Mouse (Mus musculus): Measurements from ENCODE around the gene Agbl5. TPM values are rescaled to one million over a fixed set of nuclear protein-coding genes. Genes with fewer than 3 reads are reported as not detected.

The Agbl5 gene
- polyA plus RNA-seq, 1 experiment from 2014 or later: 10.2 TPM

DNA sequence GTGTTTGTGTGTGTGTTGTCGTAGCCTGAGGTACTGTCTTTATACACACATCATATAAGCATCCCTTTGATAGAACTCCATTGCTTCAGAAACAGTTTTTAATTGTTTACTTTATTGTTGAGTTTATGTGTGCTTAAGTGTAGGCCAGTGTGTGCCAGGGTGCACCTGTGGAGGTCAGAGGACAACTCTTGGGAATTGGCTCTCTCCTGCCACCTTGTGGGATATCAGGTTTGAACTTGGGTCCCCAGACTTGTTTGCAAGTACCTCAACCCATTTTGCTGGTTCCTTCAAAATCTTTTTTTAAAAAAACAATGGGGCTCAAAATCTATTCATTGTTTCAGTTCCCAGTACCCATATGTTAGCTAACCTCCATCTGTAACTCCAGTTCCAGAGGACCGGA, 54.5 kb downstream of the Agbl5 start:
- DNase-seq (ENCODE audit: low spot score): no peak
- H3K4me2 ChIP-seq (replicated peaks; ENCODE audit: low read depth, low read length): no peak overlapping the region
- H3K27ac ChIP-seq (ENCODE audit: low read length): no peak overlapping the region
- H3K4me3 ChIP-seq (ENCODE audit: low read depth, low read length): no peak overlapping the region
- H3K27me3 ChIP-seq (replicated peaks; ENCODE audit: insufficient read depth, low read length): no peaks in the 10 kb centered on the region
- H3K9me3 ChIP-seq (ENCODE audit: low read length): no peaks in the 10 kb centered on the region
- H3K9ac ChIP-seq (replicated peaks; ENCODE audit: low read depth): no peak overlapping the region
- 92% methylated on average over 2 of the region's 2 CpGs for WGBS
- H3K36me3 ChIP-seq (ENCODE audit: insufficient read depth, low read length): no peaks in the 10 kb centered on the region
- ATAC-seq: no peak
- H3K4me1 ChIP-seq (ENCODE audit: insufficient read depth, low read depth, low read length): no peaks in the 10 kb centered on the region
- TF ChIP-seq EP300 (IDR thresholded peaks at IDR 0.05): no peak
- peak; percentile 50 for TF ChIP-seq CTCF (IDR thresholded peaks at IDR 0.05)

- DNase-seq (ENCODE audit: low spot score) (no peak), ATAC-seq (no peak)
- Histone ChIP-seq H3K9me3 (ENCODE audit: low read length) (no peaks in the 10 kb centered on the region), H3K9ac (replicated peaks; ENCODE audit: low read depth) (no peak overlapping the region), H3K27me3 (replicated peaks; ENCODE audit: insufficient read depth, low read length) (no peaks in the 10 kb centered on the region), H3K36me3 (ENCODE audit: insufficient read depth, low read length) (no peaks in the 10 kb centered on the region), H3K4me1 (ENCODE audit: insufficient read depth, low read depth, low read length) (peaks cover 1% of the 10 kb centered on the region; the same call in 1 of the 2 replicates), H3K27ac (ENCODE audit: low read length) (no peak overlapping the region), H3K4me3 (ENCODE audit: low read depth, low read length) (no peak overlapping the region), H3K4me2 (replicated peaks; ENCODE audit: low read depth, low read length) (no peak overlapping the region)
- TF ChIP-seq CTCF (IDR thresholded peaks at IDR 0.05) (no peak), EP300 (IDR thresholded peaks at IDR 0.05) (no peak)
- WGBS: 91% methylated on average over 6 of the region's 6 CpGs
Observed at GRCm38 (mm10) chr5:30944344-30944743, 55.9 kb downstream of the Agbl5 start.

DNA sequence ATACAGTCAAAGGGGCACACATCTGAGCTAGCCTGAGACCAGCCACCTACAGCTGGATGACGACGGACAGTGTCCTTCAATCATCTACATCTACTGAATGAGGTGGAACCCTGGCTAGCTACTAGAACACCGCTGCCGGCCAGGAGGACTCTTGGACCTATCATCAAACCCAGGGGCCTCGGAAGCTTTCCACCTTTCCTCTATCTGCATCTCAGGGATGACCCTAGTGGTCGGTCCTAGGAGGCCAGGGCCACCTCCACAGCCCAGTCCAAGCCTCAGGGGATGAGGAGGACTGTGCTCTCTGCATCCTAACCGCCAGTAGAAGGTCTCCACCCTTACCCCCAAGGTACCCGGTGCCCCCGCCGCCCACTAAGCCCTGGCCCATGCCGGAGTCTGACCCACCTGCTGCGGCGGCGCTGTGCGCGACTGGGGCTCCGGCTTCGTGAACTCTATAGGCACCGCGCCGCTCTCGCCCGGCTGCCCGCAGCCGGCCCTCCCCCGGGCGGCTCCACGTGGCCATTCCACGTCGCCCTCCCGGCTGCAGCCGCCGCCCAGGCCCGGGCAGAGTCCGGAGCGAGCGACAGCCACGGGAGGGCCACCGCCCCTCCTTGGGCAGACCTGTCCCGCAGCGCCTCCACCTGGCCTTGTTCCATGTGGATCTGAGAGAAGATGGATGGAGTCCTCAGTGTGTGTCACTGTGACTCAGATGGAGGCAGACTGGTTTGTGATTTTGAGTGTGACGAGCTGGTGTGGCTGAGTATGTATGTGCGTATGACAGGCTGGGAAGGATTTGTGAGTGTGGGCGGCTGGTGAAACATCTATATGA, 56.7 kb downstream of the Agbl5 start, which contains the start of gene Cgref1:
Gene Cgref1 (minus strand): TSS at position 636 of the 826 bp plus-strand sequence.
- WGBS: 6% methylated on average over 44 of the region's 44 CpGs
- peaks cover 3% of the 10 kb centered on the region; the same call in 1 of the 2 replicates for H3K4me1 ChIP-seq (ENCODE audit: insufficient read depth, low read depth, low read length)
- H3K36me3 ChIP-seq (ENCODE audit: insufficient read depth, low read length): no peaks in the 10 kb centered on the region
- DNase-seq (ENCODE audit: low spot score): peak; percentile 69
- peak within 1 kb of the TSS; percentile 59 for H3K4me2 ChIP-seq (replicated peaks; ENCODE audit: low read depth, low read length)
- peak; percentile 75 for ATAC-seq
- no peak within 1 kb of the TSS for H3K27ac ChIP-seq (ENCODE audit: low read length)
- peak within 1 kb of the TSS; percentile 21; the same call in 1 of the 2 replicates for H3K4me3 ChIP-seq (ENCODE audit: low read depth, low read length)
- no peak within 1 kb of the TSS for H3K9ac ChIP-seq (replicated peaks; ENCODE audit: low read depth)
- no peaks in the 10 kb centered on the region for H3K9me3 ChIP-seq (ENCODE audit: low read length)
- peak; percentile 67 for TF ChIP-seq CTCF (IDR thresholded peaks at IDR 0.05)
- no peak for TF ChIP-seq EP300 (IDR thresholded peaks at IDR 0.05)
- no peaks in the 10 kb centered on the region for H3K27me3 ChIP-seq (replicated peaks; ENCODE audit: insufficient read depth, low read length)

GRCm38 (mm10) chr5:30948620-30949019, 60.1 kb downstream of the Agbl5 start:
- H3K9me3 ChIP-seq (ENCODE audit: low read length): no peaks in the 10 kb centered on the region
- DNase-seq (ENCODE audit: low spot score): no peak
- no peak overlapping the region for H3K4me2 ChIP-seq (replicated peaks; ENCODE audit: low read depth, low read length)
- ATAC-seq: no peak
- no peak for TF ChIP-seq CTCF (IDR thresholded peaks at IDR 0.05)
- TF ChIP-seq EP300 (IDR thresholded peaks at IDR 0.05): no peak
- peaks cover 3% of the 10 kb centered on the region; the same call in 1 of the 2 replicates for H3K4me1 ChIP-seq (ENCODE audit: insufficient read depth, low read depth, low read length)
- no peak overlapping the region for H3K27ac ChIP-seq (ENCODE audit: low read length)
- 88% methylated on average over 5 of the region's 5 CpGs for WGBS
- H3K27me3 ChIP-seq (replicated peaks; ENCODE audit: insufficient read depth, low read length): no peaks in the 10 kb centered on the region
- no peak overlapping the region for H3K9ac ChIP-seq (replicated peaks; ENCODE audit: low read depth)
- H3K4me3 ChIP-seq (ENCODE audit: low read depth, low read length): no peak overlapping the region
- H3K36me3 ChIP-seq (ENCODE audit: insufficient read depth, low read length): peaks cover 10% of the 10 kb centered on the region; the same call in 1 of the 2 replicates

DNA sequence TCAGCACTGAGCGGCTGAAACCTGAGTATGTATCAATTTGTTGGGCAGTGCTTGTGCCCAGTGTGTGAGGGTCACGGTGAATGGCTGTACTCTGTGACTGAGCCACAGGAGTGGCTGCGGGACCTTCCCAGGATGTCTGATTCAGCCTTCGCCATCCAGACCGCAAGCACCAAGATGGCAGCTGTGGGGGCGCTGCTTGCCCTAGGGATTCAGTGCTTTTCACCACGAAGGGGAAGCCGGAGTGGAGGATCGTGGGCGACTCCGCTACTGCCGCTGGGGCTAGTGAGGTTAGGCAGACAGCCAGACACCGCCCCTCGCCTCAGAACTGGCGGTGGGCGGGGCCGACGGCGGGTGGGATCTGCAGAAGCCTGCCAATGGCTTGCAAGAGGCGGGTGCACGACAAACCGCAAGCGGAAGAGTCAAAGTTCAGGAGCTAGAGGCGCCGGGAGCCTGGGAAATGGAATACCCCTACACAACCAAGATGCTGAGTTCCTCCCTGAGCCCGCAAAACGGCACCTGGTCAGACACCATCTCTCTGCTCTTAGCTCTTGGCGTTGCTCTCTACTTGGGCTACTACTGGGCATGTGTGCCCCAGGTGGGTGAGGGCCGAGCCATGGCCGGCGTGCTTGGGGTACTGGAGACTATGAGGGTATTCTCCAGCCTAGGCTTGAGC, 61.3 kb downstream of the Agbl5 start:
- H3K9ac ChIP-seq (replicated peaks; ENCODE audit: low read depth): peak overlapping the region; percentile 46
- H3K27ac ChIP-seq (ENCODE audit: low read length): peak overlapping the region; percentile 34
- H3K36me3 ChIP-seq (ENCODE audit: insufficient read depth, low read length): peaks cover 18% of the 10 kb centered on the region
- no peaks in the 10 kb centered on the region for H3K9me3 ChIP-seq (ENCODE audit: low read length)
- ATAC-seq (peak; percentile 89), DNase-seq (ENCODE audit: low spot score) (peak; percentile 95)
- H3K27me3 ChIP-seq (replicated peaks; ENCODE audit: insufficient read depth, low read length): no peaks in the 10 kb centered on the region
- 0% methylated on average over 31 of the region's 31 CpGs for WGBS
- TF ChIP-seq EP300 (IDR thresholded peaks at IDR 0.05): no peak
- TF ChIP-seq CTCF (IDR thresholded peaks at IDR 0.05): peak; percentile 35
- peaks cover 3% of the 10 kb centered on the region; the same call in 1 of the 2 replicates for H3K4me1 ChIP-seq (ENCODE audit: insufficient read depth, low read depth, low read length)
- peak overlapping the region; percentile 59 for H3K4me3 ChIP-seq (ENCODE audit: low read depth, low read length)
- peak overlapping the region; percentile 89 for H3K4me2 ChIP-seq (replicated peaks; ENCODE audit: low read depth, low read length)

- DNase-seq (ENCODE audit: low spot score) (no peak), ATAC-seq (no peak)
- TF ChIP-seq EP300 (IDR thresholded peaks at IDR 0.05) (no peak), CTCF (IDR thresholded peaks at IDR 0.05) (no peak)
- Histone ChIP-seq H3K4me2 (replicated peaks; ENCODE audit: low read depth, low read length) (peak overlapping the region; percentile 89), H3K27ac (ENCODE audit: low read length) (peak overlapping the region; percentile 34; the same call in 1 of the 2 replicates), H3K4me1 (ENCODE audit: insufficient read depth, low read depth, low read length) (peaks cover 3% of the 10 kb centered on the region; the same call in 1 of the 2 replicates), H3K36me3 (ENCODE audit: insufficient read depth, low read length) (peaks cover 24% of the 10 kb centered on the region), H3K27me3 (replicated peaks; ENCODE audit: insufficient read depth, low read length) (no peaks in the 10 kb centered on the region), H3K9me3 (ENCODE audit: low read length) (no peaks in the 10 kb centered on the region), H3K9ac (replicated peaks; ENCODE audit: low read depth) (peak overlapping the region; percentile 46), H3K4me3 (ENCODE audit: low read depth, low read length) (peak overlapping the region; percentile 59)
- WGBS: 58% methylated on average over 4 of the region's 4 CpGs
Observed at GRCm38 (mm10) chr5:30950451-30950850, 62.0 kb downstream of the Agbl5 start.
